Mouse (Mus musculus) common myeloid progenitor, adult 5-6 weeks (primary cell): ENCODE measurements around the gene Tymp. TPM values are rescaled to one million over a fixed set of nuclear protein-coding genes. Genes with fewer than 3 reads are reported as not detected.

Experiments used
- ATAC-seq: replicated peaks from 2 replicates; pipeline ENCODE4 v1.8.0; 2016; ENCODE audit warnings: low read depth, mild to moderate bottlenecking, moderate TSS enrichment, inconsistent platforms; ENCODE audit not compliant: poor library complexity, severe bottlenecking
- total RNA-seq: library from RNA; stranded (forward); fragments of 200-1000, 187-1606 nt; gene quantifications from 2 replicates; pipeline ENCODE4 v1.2.3, GENCODE M21; 2017

Gene Tymp
- total RNA-seq: 0.68 and 0.78 TPM in 2 replicates

DNA sequence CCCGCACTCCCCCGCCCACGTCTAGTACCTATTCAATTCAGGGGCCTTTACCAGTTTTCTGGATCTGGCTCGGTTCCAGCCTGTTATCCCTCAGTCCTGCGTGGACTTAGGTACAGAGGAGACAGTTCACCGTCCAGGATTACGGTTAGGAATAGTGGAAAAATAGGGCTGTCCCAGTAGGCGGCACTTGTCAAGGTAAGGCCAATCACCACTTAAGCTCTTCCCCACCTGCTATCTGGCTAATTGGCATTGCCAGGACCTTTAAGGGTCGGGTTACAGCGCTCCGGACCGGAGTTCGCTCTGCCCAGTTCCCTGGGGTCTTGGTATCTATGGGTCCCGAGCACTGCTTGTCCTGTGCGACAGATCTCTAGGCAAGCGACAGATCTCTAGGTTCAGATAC, at the start of gene Tymp:
Tymp (minus strand) TSS at position 83 of the 400 bp plus-strand sequence.
- ATAC-seq: no peak

DNA sequence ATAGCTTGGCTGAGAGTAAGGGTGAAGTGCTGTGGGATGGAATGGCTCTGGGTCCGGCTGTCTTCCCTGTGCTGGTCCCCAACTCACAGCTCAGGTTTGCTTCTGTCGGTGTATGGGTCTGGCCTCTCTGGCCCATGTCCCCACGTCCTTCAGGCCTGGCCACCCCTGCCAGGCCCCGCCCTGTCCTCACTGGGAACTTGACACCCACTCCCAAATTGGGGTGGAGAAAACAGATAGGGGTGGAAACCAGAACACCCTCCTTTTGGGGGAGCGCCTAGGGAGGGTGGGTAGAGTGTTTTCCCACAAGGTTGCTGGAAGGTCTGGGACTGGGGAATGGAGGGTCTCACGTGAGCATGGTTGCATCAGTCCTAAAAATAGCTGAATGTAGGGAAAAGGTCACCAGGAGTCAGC, 48.9 kb upstream of the Tymp start, which contains the start of gene Cpt1b:
Cpt1b (minus strand) TSS at position 153 of the 411 bp plus-strand sequence.
- no peak for ATAC-seq

DNA sequence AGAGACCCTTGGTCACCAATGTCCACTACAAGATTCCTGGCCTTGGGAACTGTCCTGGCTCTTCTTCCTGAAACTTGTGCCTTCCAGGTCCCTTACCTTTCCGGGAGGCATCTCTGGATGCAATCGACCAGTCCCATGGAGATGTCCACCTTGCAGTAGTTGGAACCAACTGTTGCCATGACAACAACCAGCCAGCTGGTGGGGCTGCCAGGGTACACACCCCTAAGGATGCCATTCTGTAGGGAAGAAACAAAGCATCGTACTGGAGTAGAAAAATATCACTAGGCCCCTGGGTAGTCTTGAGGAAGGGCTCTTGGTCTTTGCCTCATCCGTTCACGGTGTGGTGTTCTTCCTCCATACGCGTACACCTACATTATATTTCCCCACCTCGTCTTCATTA, 47.8 kb upstream of the Tymp start:
- no peak for ATAC-seq

DNA sequence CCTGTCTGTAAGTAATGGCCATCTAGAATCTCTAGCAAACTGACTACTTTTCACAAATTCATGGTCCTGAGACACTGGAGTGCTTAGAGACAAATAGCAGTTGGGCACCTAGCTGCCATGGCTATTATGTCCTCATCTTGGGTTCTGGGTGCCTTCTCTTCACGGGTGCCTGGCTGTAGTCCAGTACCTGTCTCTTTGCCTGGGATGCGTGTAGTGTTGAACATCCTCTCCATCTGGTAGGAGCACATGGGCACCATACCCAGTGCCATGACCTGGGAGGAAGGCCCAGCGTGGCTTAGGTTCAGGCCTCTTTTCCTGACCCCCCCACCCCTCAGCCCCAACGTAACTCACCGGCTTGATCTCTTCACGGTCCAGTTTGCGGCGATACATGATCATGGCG, 45.1 kb upstream of the Tymp start:
- ATAC-seq: no peak

DNA sequence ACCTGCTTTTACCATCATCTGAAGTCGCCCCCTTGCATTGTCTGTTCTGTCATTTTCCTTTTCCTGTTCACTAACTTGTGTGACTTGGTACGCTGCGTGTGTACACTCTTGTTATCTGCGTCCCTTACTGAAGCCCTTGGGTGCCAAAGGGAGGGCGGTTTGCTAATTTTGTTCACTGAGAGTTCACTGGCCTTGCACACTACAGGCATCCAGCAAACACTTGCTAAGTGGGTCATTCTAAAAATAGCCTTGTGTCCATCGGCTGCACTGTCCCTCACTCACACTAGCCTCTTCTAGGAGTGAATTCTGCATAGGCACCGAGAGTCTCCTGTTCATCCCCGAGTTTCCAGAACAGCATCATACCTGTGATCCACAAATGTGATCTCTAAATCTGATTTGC, 38.4 kb upstream of the Tymp start:
- no peak for ATAC-seq

DNA sequence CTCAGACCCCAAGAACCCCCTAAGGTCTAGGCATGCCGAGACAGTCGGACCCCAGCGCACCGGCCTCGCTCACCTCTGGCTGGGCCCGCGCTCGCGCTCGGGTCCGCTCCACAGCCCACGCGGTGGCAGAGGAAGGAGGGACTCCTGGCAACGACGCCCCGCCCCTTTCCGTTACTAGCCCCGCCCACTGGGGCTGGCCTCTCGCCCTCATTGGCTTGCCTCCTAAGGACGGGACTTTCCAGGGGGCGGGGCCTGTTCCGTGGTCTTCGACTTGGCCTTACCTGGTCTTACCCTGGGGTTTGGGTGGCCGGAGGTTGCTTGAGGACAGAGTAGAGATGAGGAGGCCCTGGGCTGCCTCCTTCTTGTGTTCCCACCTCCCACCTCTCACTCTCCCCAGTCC, 33.3 kb upstream of the Tymp start, which contains the start of gene Syce3:
Syce3 (minus strand) TSS at position 386 of the 400 bp plus-strand sequence.
- ATAC-seq: no peak

DNA sequence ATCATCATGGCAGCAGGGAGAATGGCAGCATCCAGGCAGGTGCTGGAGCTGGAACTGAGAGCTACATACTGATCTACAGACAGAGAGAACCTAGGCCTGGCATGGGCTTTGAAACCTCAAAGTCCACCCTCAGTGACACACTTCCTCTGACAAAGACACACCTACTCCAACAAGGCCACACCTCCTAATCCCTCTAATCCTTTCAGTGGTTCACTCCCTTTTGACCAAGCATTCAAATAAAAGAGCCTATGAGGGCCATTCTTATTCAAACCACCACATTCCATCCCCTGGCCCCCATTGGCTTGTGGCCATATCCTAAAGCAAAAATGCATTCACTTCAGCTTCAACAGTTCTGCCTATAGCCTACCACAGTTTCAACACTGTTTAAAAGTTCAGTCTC, 29.9 kb upstream of the Tymp start:
- ATAC-seq: no peak

DNA sequence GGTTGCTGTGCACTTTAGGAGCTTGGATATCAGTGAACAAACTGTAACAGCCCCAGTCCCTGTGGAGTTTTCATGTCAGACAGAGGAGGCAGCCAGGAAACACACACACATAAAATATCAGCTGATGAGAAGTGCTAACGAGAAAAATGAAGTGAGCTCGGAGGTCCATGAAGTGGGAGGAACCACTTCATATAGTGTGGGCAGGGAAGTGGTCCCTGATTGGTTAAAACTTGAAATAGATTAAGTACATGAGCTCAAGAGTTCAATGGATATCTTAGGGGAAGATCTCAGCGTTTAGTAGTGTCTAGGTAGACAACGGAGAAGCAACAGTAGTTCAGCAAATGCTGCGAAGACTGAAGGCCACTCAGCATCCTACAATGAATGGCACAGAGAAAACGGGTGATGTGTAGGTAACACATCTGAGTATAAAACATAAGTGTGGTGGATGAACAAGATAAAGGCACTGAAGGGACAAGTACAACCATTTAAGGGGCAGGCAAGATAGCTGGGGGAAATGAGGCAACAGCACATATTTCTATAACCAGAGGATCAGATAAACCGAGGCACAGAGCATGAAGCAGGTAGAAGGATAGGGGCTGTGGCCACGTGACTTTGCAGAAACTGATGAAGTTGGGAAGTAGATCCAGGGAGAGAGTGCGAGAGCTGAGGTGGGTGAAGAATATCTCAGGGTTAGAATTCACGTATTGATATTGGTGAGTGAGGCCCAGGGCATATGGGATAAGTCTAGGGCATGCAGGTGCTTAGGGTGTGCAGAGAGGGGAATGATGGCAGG, 28.2 kb upstream of the Tymp start:
- no peak for ATAC-seq

DNA sequence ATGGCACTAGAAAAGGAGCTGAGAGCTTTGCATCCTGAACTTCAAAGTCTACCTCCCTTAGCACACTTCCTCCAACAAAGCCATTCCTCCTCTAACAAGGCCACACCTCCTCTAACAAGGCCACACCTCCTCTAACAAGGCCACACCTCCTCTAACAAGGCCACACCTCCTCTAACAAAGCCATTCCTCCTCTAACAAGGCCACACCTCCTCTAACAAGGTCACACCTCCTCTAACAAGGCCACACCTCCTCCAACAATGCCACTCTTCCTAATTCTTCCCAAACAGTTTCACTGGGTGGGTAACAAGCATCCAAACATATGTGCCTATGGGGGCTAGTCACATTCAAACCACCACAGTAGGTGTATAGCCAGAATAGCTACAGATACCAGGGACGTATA, 25.6 kb upstream of the Tymp start:
- no peak for ATAC-seq

DNA sequence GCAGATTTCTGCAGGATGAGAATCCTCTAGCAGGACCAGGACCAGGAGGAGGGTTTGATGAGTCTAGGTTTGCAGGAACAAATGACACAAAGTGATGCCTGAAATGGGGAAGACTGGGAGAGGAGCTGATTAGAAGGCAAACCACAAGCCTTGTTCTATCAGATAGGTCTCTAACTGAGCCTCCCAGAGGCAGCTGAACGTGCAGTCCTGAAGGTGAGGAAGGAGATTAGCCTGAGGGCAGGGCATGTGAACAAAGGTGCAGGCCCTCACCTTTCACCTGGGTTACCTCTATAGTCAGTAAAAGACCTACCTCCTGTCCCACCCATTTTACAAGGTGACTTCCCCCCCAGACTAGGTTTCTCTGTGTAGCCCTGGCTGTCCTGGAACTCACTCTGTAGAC, 22.9 kb upstream of the Tymp start:
- ATAC-seq: no peak

DNA sequence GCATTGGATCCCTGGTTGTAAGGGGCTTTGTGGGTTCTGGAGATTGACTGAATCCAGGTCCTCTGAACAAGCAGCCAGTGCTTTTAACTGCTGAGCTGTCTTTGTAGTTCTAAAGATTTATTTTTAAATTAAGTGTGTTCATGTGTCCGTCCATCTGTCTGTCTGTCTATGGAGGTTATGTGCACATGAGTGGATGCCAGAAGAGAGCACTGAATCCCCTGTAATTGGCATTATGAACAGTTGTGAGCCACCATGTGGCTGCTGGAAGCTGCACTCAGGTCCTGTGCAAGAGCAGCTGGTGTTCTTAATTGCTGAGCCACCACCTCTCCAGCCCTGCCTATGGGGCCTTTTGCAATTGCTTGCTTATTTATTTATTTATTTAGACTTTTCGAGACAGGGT, 21.3 kb upstream of the Tymp start:
- no peak for ATAC-seq

DNA sequence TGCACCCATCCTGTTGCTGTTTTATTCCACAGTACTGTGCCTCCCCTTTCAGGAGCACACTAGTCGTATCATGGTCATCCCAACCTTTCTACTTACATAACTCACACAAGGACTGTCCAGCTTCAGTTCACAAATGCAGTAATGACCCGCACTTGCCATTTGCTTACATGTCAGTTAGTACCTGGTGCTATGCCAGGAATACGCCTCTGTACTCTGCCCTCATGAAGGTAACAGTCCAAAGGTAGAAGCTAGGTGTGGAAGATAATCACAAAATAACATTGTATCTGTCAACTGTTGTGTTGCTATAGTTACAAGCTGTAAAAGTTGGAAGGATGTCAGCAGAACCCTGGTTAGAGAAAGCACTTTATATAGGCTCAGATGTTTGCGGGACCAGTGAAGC, 20.0 kb upstream of the Tymp start:
- ATAC-seq: no peak

DNA sequence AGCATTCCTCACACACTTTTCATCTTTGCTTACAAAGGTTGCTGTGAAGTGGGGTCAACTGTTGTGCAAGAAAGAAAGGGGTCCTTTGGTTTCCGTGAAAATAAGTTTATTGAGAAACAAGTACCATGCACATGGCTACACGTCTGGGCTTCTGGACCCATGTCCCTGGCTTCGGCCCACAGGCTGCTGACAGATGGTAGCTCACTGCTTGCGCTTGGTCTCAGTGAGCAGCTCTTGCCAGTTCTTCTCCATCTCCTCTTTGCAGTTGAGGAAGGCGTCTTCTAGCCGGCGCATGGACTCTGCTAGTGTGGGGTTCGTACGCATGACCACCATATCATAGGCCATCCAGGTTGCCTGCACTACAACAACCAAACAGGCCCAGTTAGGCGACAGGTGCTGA, 13.2 kb upstream of the Tymp start:
- ATAC-seq: no peak

DNA sequence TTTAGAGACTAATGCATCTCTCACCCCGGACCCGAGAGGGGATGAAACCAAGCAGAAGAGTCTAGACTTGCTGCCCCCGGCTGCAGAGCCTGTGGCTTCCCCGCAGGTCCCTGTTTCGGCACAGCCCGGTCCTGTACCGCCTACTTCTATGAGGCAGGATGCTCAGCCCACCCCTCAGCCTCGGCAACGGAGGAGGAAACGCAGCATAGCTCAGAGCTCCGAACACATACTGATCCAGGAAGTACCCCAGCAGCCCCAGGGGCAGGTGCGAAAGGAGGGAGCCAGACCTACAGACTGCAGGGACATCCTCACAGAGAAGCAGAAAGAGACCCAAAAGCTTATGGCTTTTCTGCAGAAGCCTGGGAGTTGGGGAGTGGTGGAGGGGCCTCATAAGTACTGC, 10.3 kb upstream of the Tymp start:
- ATAC-seq: 0 out of 2 replicates have a peak, but pooled peaks have one; percentile 43

DNA sequence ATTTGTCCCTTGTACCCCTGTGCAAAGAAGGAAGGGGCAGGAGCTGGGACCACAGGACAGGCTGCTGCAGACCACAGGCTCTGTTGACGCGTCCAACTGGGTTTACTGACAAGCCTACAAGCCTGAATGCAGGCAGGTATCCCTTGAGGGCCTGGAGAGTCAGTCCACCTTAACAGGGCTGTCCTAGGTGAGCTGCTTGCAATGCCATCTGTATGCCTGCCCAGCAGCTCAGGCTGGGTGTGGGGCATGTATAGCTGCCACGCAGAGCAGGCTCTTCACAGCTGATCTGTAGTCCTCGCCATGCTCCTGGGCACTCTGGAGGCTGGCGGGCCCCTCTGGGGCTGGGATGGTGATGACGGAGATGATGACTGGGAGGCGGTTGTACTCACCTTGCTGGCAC, 7.8 kb upstream of the Tymp start, which contains the start of gene Klhdc7b:
Klhdc7b (plus strand) TSS at position 301 of the 400 bp plus-strand sequence.
- ATAC-seq: no peak

DNA sequence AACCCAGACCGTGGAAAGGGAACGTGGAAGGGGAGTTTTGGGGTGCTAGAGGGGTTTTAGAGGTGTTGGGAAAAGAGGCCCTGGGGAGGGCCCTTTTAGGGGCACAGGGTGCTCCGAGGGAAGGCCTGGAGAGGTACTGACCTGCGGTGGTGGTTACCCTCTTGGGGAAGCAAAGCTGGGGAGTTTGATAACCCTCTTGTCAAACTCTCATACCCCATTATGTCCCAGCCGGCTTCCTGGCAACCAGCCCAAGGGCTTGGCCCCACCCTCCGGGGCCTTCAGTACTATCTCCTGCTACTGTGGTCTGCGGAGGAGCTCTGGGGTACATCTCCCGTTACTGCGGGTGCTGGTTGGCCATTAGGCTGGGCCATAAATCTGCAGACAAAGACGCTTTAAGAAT, 2.6 kb upstream of the Tymp start:
- ATAC-seq: peak; percentile 77

DNA sequence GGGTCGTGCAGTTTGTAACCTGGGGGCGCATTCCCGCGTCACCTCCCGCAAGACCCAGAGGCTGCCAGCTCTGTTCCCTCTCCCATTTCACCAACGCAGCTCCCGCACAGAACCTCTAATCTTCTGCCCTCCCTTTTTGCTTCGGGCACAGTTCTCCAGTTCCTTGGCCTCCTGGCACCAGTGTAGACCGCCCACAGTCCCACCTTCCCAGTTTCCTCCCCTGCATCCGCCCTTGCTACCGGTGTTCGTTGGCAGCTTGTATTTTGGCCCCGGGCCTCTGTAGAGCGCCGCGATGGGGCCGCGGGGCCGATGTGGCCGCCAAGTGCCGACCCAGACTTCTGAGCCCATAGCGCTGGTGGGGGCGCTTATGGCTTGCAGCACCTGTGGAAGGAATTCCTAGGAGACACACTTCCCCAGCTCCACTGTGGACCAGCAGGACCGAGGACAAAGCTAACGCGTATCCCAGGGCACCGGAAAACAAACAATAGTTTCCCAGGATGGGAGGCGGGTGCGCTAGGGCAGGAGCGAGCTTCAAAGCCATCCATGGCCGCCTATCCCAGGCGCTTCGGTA, 2.1 kb upstream of the Tymp start, which contains the start of gene Odf3b:
Odf3b (minus strand) TSS at position 452 of the 571 bp plus-strand sequence.
- peak; percentile 30 for ATAC-seq

DNA sequence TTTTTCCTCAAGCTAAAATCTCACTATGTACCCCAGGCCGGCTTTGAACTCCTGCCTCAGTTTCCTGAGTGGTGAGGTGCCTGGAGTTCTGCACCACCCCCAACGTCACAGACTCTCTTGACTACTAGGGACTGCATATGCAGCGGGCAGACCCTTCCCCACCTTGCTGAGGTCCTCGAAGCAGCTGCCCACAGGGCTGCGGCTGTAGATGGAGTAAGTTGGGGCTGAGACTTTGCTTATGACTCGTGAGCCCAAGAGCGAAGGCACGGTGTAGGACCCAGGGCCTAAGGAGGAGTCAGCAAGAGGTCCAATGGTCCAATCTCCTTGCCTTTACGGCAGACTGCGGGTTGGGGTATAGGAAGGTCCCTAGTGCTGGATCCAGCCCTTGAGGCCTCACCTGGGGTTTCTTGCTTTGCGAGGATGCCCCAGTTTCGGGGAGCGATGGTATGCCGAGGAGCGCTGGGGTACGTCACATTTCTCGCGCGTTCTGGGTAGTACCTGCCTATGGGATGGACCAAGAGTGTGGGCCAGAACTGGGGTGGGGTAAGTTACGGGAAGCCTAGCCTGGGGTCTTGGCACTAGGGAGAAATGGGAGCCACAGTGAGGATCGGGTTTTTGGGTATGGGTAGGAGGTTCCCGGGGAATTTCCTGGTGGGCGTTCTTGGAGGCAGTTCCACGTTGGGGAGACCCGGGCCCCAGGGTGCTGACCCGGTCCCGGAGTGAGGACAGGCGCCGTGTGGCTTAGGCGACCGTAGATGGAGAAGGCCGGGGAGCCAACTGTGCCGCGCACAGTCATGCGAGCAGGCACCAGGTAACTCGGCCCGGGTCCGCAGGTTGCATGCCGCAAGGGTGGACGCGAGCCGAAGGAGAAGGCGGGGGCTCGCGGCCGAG, 1.3 kb upstream of the Tymp start:
- 0 out of 2 replicates have a peak, but pooled peaks have one; percentile 1 for ATAC-seq

DNA sequence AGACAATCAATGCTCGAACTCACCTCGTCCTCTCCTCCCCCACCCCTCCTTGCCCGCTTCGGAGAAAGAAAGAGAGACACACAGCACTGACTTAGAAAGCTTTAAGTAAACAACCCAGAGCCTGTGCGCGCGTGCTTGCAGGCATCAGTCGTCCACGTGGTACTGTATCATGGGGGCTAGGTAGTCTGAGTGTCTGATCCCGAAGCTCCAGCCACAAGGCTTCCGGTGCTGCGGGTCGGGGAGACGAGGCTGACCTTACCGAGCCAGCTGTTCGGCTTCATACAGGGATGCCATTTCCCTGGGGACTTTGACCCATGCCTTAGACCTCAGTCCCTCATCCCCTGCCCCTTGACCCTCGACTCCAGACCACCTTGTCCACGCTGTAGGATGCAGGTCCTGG, 523 bp upstream of the Tymp start:
- no peak for ATAC-seq

DNA sequence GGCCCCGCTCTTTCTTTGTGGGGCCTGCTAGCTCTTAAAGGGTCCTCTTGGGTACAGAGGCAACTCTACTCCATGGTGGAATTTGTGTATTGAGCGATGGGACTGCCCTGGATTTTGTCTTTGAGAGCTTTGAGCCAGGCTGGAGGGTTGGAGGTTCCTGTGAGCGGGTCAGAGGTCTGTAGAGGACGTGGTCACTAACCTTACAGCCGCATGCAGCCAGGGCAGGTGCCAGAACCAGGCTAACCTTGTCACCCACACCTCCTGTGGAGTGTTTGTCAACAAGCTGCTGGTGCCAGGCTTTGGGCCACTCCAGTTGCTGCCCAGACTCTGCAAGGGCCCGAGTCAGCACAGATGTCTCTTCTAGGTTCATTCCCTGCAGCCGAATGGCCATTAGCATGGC, 799 bp downstream of the Tymp start:
- no peak for ATAC-seq
